Mouse (Mus musculus): ENCODE measurements at regions not wholly inside any gene's neighbourhood (a gene's known extent, or its start where the extent isn't known, plus 50 kb on each side); places are given as distances from the start of the nearest gene placed in this dataset.

DNA sequence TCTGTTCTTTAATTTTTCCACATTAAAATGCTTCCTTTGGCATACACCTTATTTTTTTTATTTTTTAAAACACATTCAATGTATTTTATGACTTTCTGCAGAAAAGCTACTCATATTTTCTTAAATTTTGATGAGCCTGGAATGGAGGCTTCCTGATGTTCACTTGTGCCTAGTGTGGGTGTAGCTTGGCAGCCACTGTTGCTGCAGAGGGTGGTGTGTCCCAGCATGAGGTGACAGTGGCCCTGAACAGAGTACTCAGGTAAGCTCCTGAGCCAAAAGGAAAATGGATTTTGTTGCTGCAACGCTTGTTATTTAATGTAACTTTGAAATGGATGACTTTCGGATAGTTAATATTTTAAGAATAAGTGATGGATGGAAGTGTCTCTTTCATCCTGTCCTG is 170.6 kb downstream of the Eipr1 start:
- H3K9me3 ChIP-seq (replicated peaks; ENCODE audit: insufficient read depth, low read length), result no peaks in the 10 kb centered on the region
- H3K27me3 ChIP-seq (ENCODE audit: control insufficient read depth in 1 of 2, insufficient read depth in 2 of 2, low read length in 2 of 2), result no peaks in the 10 kb centered on the region
- H3K4me3 ChIP-seq (ENCODE audit: control insufficient read depth in 1 of 2, insufficient read depth in 1 of 2, low read depth in 2 of 2, low read length in 2 of 2), result no peak overlapping the region
- DNase-seq (ENCODE audit: low read depth, low spot score), result no peak
- H3K9ac ChIP-seq (ENCODE audit: control insufficient read depth, low read depth, low read length, poor library complexity, severe bottlenecking), result no peak overlapping the region
- H3K79me2 ChIP-seq (ENCODE audit: control insufficient read depth, insufficient read depth, low read length, poor library complexity), result no peaks in the 10 kb centered on the region
- H3K36me3 ChIP-seq (ENCODE audit: control insufficient read depth in 1 of 2, insufficient read depth in 2 of 2, low read length in 2 of 2), result no peaks in the 10 kb centered on the region
- H3K27ac ChIP-seq (ENCODE audit: control insufficient read depth, low read depth, low read length), result no peak overlapping the region
- TF ChIP-seq CTCF (IDR thresholded peaks at IDR 0.05 in 2 of 3, conservative IDR thresholded peaks at IDR 0.05 in 1 of 3; ENCODE audit: control insufficient read depth in 1 of 3, insufficient read depth in 1 of 3, low read depth in 2 of 3, low read length in 3 of 3, poor library complexity in 1 of 3, severe bottlenecking in 1 of 3) (no peak), USF1 (IDR thresholded peaks at IDR 0.05; ENCODE audit: low read depth, low read length) (no peak), E2F4 (IDR thresholded peaks at IDR 0.05; ENCODE audit: borderline replicate concordance, low read depth, low read length) (no peak), MAX (IDR thresholded peaks at IDR 0.05; ENCODE audit: low read length) (no peak), POLR2AphosphoS2 (IDR thresholded peaks at IDR 0.05; ENCODE audit: low read length) (no peak)
- no peaks in the 10 kb centered on the region for H3K4me1 ChIP-seq (ENCODE audit: control insufficient read depth in 1 of 2, insufficient read depth in 2 of 2, low read length in 2 of 2)

DNA sequence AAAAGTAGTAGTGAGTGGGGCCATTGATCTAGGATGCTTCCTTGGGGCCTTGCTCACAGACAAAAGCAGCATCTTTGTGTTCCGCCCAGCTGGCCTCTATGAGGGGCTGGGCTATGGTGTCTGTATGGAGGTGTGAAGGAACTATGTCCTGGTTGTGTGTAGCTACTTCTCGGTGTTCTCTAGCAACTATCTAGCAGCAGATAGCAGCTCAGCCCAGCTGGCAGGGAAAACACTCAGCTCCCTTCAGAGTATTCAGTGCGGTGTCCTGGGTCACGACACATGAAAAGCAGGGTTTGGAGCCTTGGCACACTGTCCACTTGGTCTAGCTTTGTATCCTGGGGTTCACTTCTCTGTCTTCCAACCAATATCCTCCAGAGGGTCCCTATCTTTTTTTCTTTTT is 173.6 kb downstream of the Eipr1 start:
- no peaks in the 10 kb centered on the region for H3K27me3 ChIP-seq (ENCODE audit: control insufficient read depth in 1 of 2, insufficient read depth in 2 of 2, low read length in 2 of 2)
- no peak overlapping the region for H3K4me3 ChIP-seq (ENCODE audit: control insufficient read depth in 1 of 2, insufficient read depth in 1 of 2, low read depth in 2 of 2, low read length in 2 of 2)
- H3K79me2 ChIP-seq (ENCODE audit: control insufficient read depth, insufficient read depth, low read length, poor library complexity), result no peaks in the 10 kb centered on the region
- DNase-seq (ENCODE audit: low read depth, low spot score), result no peak
- H3K9ac ChIP-seq (ENCODE audit: control insufficient read depth, low read depth, low read length, poor library complexity, severe bottlenecking), result no peak overlapping the region
- no peaks in the 10 kb centered on the region for H3K4me1 ChIP-seq (ENCODE audit: control insufficient read depth in 1 of 2, insufficient read depth in 2 of 2, low read length in 2 of 2)
- no peak overlapping the region for H3K27ac ChIP-seq (ENCODE audit: control insufficient read depth, low read depth, low read length)
- H3K36me3 ChIP-seq (ENCODE audit: control insufficient read depth in 1 of 2, insufficient read depth in 2 of 2, low read length in 2 of 2), result no peaks in the 10 kb centered on the region
- TF ChIP-seq MAFK (IDR thresholded peaks at IDR 0.05; ENCODE audit: borderline replicate concordance, low read depth, low read length) (no peak), EP300 (IDR thresholded peaks at IDR 0.05; ENCODE audit: low read depth in 1 of 2, low read length in 2 of 2) (no peak), USF2 (IDR thresholded peaks at IDR 0.05; ENCODE audit: borderline replicate concordance in 1 of 2, insufficient read depth in 1 of 2, low read depth in 1 of 2, low read length in 2 of 2) (no peak), CHD1 (IDR thresholded peaks at IDR 0.05; ENCODE audit: low read depth, low read length) (no peak), E2F4 (IDR thresholded peaks at IDR 0.05; ENCODE audit: borderline replicate concordance, low read depth, low read length) (no peak), MAZ (IDR thresholded peaks at IDR 0.05; ENCODE audit: low read depth, low read length) (no peak), TCF12 (IDR thresholded peaks at IDR 0.05; ENCODE audit: low read depth, low read length) (no peak), ETS1 (IDR thresholded peaks at IDR 0.05; ENCODE audit: low read depth, low read length) (no peak), BHLHE40 (IDR thresholded peaks at IDR 0.05; ENCODE audit: borderline replicate concordance, low read depth, low read length) (no peak), MYB (IDR thresholded peaks at IDR 0.05; ENCODE audit: low read depth, low read length) (no peak)
- no peaks in the 10 kb centered on the region for H3K9me3 ChIP-seq (replicated peaks; ENCODE audit: insufficient read depth, low read length)

GRCm38 (mm10) chr12:28939936-28940335 is 188.3 kb downstream of the Eipr1 start:
- Histone ChIP-seq H3K79me2 (ENCODE audit: control insufficient read depth, insufficient read depth, low read length, poor library complexity) (no peaks in the 10 kb centered on the region), H3K4me1 (ENCODE audit: control insufficient read depth in 1 of 2, insufficient read depth in 2 of 2, low read length in 2 of 2) (no peaks in the 10 kb centered on the region), H3K36me3 (ENCODE audit: control insufficient read depth in 1 of 2, insufficient read depth in 2 of 2, low read length in 2 of 2) (no peaks in the 10 kb centered on the region), H3K27ac (ENCODE audit: control insufficient read depth, low read depth, low read length) (no peak overlapping the region), H3K9ac (ENCODE audit: control insufficient read depth, low read depth, low read length, poor library complexity, severe bottlenecking) (no peak overlapping the region), H3K9me3 (replicated peaks; ENCODE audit: insufficient read depth, low read length) (no peaks in the 10 kb centered on the region), H3K4me3 (ENCODE audit: control insufficient read depth in 1 of 2, insufficient read depth in 1 of 2, low read depth in 2 of 2, low read length in 2 of 2) (no peak overlapping the region), H3K27me3 (ENCODE audit: control insufficient read depth in 1 of 2, insufficient read depth in 2 of 2, low read length in 2 of 2) (no peaks in the 10 kb centered on the region)
- TF ChIP-seq JUND (IDR thresholded peaks at IDR 0.05; ENCODE audit: low read depth, low read length) (no peak), UBTF (IDR thresholded peaks at IDR 0.05; ENCODE audit: borderline replicate concordance, insufficient read depth, low read depth, low read length) (no peak), RCOR1 (IDR thresholded peaks at IDR 0.05; ENCODE audit: low read depth, low read length) (no peak), MAX (IDR thresholded peaks at IDR 0.05; ENCODE audit: low read length) (no peak), SMC3 (IDR thresholded peaks at IDR 0.05; ENCODE audit: low read depth, low read length) (no peak), NRF1 (IDR thresholded peaks at IDR 0.05; ENCODE audit: insufficient read depth, low read depth, low read length, poor library complexity, severe bottlenecking) (no peak), TBP (IDR thresholded peaks at IDR 0.05; ENCODE audit: low read depth, low read length) (no peak), POLR2AphosphoS5 (IDR thresholded peaks at IDR 0.05; ENCODE audit: borderline replicate concordance, low read depth, low read length) (no peak), CTCF (IDR thresholded peaks at IDR 0.05 in 2 of 3, conservative IDR thresholded peaks at IDR 0.05 in 1 of 3; ENCODE audit: control insufficient read depth in 1 of 3, insufficient read depth in 1 of 3, low read depth in 2 of 3, low read length in 3 of 3, poor library complexity in 1 of 3, severe bottlenecking in 1 of 3) (no peak), MEF2A (IDR thresholded peaks at IDR 0.05; ENCODE audit: extremely low read depth, insufficient replicate concordance, low read depth, low read length, poor library complexity, severe bottlenecking) (no peak), BHLHE40 (IDR thresholded peaks at IDR 0.05; ENCODE audit: borderline replicate concordance, low read depth, low read length) (no peak)
- DNase-seq (ENCODE audit: low read depth, low spot score), result no peak

All from MEL (cell line).